Mouse (Mus musculus) heart, adult 2 months (tissue): ENCODE data around the gene Il2ra.

Experiments used
- CTCF ChIP-seq: fragments of 200-600 bp; IDR thresholded peaks from 2 replicates; pipeline ENCODE4 v1.8.1; 2022; ENCODE audit warnings: antibody characterized with exemption, mild to moderate bottlenecking, moderate library complexity
- EP300 ChIP-seq: fragments of 200-500 bp; IDR thresholded peaks from 2 replicates; pipeline ENCODE4 v1.6.1; 2011; ENCODE audit warnings: low read depth, low read length, control low read depth; ENCODE audit not compliant: insufficient read depth
- POLR2A ChIP-seq: fragments of 200-500 bp; IDR thresholded peaks from 2 replicates; pipeline ENCODE4 v1.6.1; 2011; ENCODE audit warnings: mild to moderate bottlenecking, low read depth, low read length, control low read depth; ENCODE audit not compliant: insufficient read depth

DNA sequence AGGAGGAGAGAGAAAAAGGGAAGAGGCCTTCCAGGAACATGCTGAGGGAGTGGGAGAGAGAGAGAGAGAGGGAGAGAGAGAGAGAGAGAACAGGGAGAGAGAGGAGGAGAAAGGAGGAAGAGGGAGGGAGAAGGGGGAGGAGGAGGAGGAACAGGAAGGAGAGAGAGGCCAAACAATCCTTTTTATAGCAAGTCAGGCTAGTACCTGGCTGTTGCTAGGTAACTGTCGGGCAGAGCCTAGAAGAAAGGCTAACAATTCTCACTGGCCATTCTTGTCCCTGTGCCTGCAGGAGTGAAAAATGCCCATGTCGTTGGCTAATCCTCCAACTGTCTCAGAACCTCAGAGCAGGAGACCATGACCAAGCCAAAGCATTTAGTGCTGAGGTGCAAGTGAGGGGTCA lies 16.7 kb downstream of the Il2ra start:
- TF ChIP-seq CTCF (no peak), POLR2A (no peak), EP300 (no peak)
